Mouse (Mus musculus): ENCODE measurements around the gene Slc16a11. TPM values are rescaled to one million over a fixed set of nuclear protein-coding genes. Genes with fewer than 3 reads are reported as not detected.
"Not testable (repeated sequence)": the region's sequence is repeated elsewhere in the genome, so short reads cannot be mapped to it uniquely, and the experiment has no call there.

The Slc16a11 gene
- 1.2 and 1.7 TPM in 2 replicates for polyA plus RNA-seq (2014; fragmentation: Nextera tagmentation; extraction: Ambion mirVana)

DNA sequence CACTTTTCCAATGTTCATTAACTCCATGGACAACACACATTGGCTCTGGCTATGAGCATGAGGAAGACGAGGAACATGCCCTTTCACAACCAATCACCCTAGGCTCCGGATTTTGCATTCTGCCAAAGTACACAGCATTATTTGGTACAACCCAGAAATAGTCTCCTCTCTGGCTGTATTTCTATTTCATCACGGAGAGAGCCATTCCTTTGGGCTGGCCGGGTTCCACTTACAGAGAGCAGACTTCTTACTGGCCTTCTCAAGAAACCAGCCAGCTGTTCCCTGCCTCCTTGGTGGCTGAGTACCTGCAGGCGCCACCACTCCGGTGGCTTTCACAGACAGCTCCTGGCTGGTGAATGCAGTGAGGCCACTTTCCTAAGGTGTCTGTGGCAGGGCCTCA, at the start of gene Slc16a11:
Slc16a11 (plus strand) TSS at position 330 of the 400 bp plus-strand sequence.
- H3K9me3 ChIP-seq (ENCODE audit: control insufficient read depth, low read length): no peaks in the 10 kb centered on the region
- peaks cover 41% of the 10 kb centered on the region for H3K27me3 ChIP-seq (replicated peaks; ENCODE audit: control insufficient read depth, insufficient read depth, low read length)
- no peak for DNase-seq (ENCODE audit: low spot score)
- H3K4me2 ChIP-seq (ENCODE audit: low read length): peak within 1 kb of the TSS; percentile 64
- H3K36me3 ChIP-seq (ENCODE audit: control insufficient read depth, insufficient read depth, low read length): peaks cover 10% of the 10 kb centered on the region; the same call in 1 of the 2 replicates
- no peak within 1 kb of the TSS for H3K9ac ChIP-seq (ENCODE audit: low read length)
- peaks cover 8% of the 10 kb centered on the region for H3K4me1 ChIP-seq (replicated peaks; ENCODE audit: control insufficient read depth, insufficient read depth, low read length)
- no peak for ATAC-seq (replicated peaks; ENCODE audit: low FRiP score, low TSS enrichment, low read depth)
- H3K4me3 ChIP-seq (ENCODE audit: low read depth, low read length): no peak within 1 kb of the TSS; the same call in 1 of the 2 replicates
- H3K27ac ChIP-seq (ENCODE audit: low read depth): no peak within 1 kb of the TSS
- 60% methylated on average over 6 of the region's 6 CpGs for WGBS

DNA sequence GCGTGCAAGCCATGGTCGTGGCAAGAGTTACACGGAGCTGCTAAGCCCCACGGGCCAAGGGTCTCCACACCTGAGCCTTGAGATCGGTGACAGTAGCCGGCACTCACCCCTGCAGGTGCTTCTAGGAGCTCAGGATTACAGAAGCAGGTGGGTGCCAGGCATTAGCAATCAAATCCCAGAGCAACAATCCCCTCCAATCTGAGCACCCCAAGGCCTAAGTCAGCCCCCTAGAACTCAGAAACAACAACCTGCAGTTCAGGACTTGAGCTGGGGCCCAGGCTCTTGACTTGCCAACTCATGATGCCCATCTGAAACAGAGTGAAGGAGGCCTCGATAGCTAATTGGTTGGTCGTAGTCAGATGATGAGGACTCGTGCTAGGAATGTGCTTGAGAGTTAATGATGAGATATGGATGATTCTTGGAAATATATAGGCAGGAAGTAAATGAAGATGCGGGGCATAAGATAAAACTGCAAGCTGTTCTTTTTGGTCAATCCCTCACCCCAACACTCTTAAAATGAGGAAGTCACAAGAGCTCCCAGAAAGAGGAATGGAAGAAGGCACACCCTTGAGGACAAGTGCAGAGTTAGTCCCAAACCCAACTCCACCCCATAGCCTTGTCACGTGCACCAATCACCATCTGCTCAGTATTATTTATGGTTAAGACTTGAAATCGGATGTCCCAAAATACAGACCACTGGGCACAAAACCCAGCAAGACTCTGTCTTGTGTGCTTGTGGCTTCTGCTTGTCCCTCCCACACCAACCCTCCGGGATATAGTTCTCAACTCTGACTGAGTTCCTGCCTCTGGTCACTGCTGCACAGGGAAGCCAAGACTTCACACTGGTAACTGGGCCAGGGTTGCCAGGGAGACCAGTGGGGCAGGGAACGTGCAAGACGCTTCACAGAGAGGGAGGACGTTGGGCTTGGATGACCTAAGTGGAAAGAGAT, 46.3 kb upstream of the Slc16a11 start:
- H3K36me3 ChIP-seq (ENCODE audit: control insufficient read depth, insufficient read depth, low read length): no peaks in the 10 kb centered on the region
- H3K27ac ChIP-seq (ENCODE audit: low read depth): no peak overlapping the region
- ATAC-seq (replicated peaks; ENCODE audit: low FRiP score, low TSS enrichment, low read depth): no peak
- H3K9me3 ChIP-seq (ENCODE audit: control insufficient read depth, low read length): no peaks in the 10 kb centered on the region
- no peak overlapping the region for H3K4me2 ChIP-seq (ENCODE audit: low read length)
- 76% methylated on average over 16 of the region's 16 CpGs for WGBS
- no peak overlapping the region for H3K9ac ChIP-seq (ENCODE audit: low read length)
- H3K27me3 ChIP-seq (replicated peaks; ENCODE audit: control insufficient read depth, insufficient read depth, low read length): no peaks in the 10 kb centered on the region
- DNase-seq (ENCODE audit: low spot score): no peak
- no peaks in the 10 kb centered on the region for H3K4me1 ChIP-seq (replicated peaks; ENCODE audit: control insufficient read depth, insufficient read depth, low read length)
- H3K4me3 ChIP-seq (ENCODE audit: low read depth, low read length): no peak overlapping the region

- WGBS: 48% methylated on average over 7 of the region's 7 CpGs
- Histone ChIP-seq H3K9ac (ENCODE audit: low read length) (no peak overlapping the region), H3K36me3 (ENCODE audit: control insufficient read depth, insufficient read depth, low read length) (no peaks in the 10 kb centered on the region), H3K4me3 (ENCODE audit: low read depth, low read length) (no peak overlapping the region), H3K27me3 (replicated peaks; ENCODE audit: control insufficient read depth, insufficient read depth, low read length) (no peaks in the 10 kb centered on the region), H3K27ac (ENCODE audit: low read depth) (no peak overlapping the region), H3K4me1 (replicated peaks; ENCODE audit: control insufficient read depth, insufficient read depth, low read length) (no peaks in the 10 kb centered on the region), H3K9me3 (ENCODE audit: control insufficient read depth, low read length) (no peaks in the 10 kb centered on the region), H3K4me2 (ENCODE audit: low read length) (no peak overlapping the region)
- ATAC-seq (replicated peaks; ENCODE audit: low FRiP score, low TSS enrichment, low read depth) (no peak), DNase-seq (ENCODE audit: low spot score) (no peak)
Observed at GRCm38 (mm10) chr11:70168136-70168535, 44.4 kb upstream of the Slc16a11 start.

- not testable (repeated sequence) for H3K4me1 ChIP-seq (replicated peaks; ENCODE audit: control insufficient read depth, insufficient read depth, low read length); H3K4me2 ChIP-seq (ENCODE audit: low read length); H3K9me3 ChIP-seq (ENCODE audit: control insufficient read depth, low read length); H3K36me3 ChIP-seq (ENCODE audit: control insufficient read depth, insufficient read depth, low read length); DNase-seq (ENCODE audit: low spot score); ATAC-seq (replicated peaks; ENCODE audit: low FRiP score, low TSS enrichment, low read depth); H3K27ac ChIP-seq (ENCODE audit: low read depth); H3K4me3 ChIP-seq (ENCODE audit: low read depth, low read length); H3K9ac ChIP-seq (ENCODE audit: low read length); H3K27me3 ChIP-seq (replicated peaks; ENCODE audit: control insufficient read depth, insufficient read depth, low read length)
- 88% methylated on average over 7 of the region's 7 CpGs for WGBS
Observed at GRCm38 (mm10) chr11:70169471-70169870, 43.1 kb upstream of the Slc16a11 start.

- 74% methylated on average over 7 of the region's 7 CpGs for WGBS
- no peak overlapping the region for H3K9ac ChIP-seq (ENCODE audit: low read length)
- DNase-seq (ENCODE audit: low spot score): no peak
- no peaks in the 10 kb centered on the region for H3K4me1 ChIP-seq (replicated peaks; ENCODE audit: control insufficient read depth, insufficient read depth, low read length)
- no peaks in the 10 kb centered on the region for H3K9me3 ChIP-seq (ENCODE audit: control insufficient read depth, low read length)
- H3K27me3 ChIP-seq (replicated peaks; ENCODE audit: control insufficient read depth, insufficient read depth, low read length): no peaks in the 10 kb centered on the region
- no peak overlapping the region for H3K4me2 ChIP-seq (ENCODE audit: low read length)
- H3K27ac ChIP-seq (ENCODE audit: low read depth): no peak overlapping the region
- no peaks in the 10 kb centered on the region for H3K36me3 ChIP-seq (ENCODE audit: control insufficient read depth, insufficient read depth, low read length)
- ATAC-seq (replicated peaks; ENCODE audit: low FRiP score, low TSS enrichment, low read depth): no peak
- H3K4me3 ChIP-seq (ENCODE audit: low read depth, low read length): no peak overlapping the region
Observed at GRCm38 (mm10) chr11:70170291-70170690, 42.3 kb upstream of the Slc16a11 start.

GRCm38 (mm10) chr11:70171181-70171580, 41.4 kb upstream of the Slc16a11 start:
- Histone ChIP-seq H3K27ac (ENCODE audit: low read depth) (no peak overlapping the region), H3K4me2 (ENCODE audit: low read length) (no peak overlapping the region), H3K9ac (ENCODE audit: low read length) (no peak overlapping the region), H3K27me3 (replicated peaks; ENCODE audit: control insufficient read depth, insufficient read depth, low read length) (no peaks in the 10 kb centered on the region), H3K4me1 (replicated peaks; ENCODE audit: control insufficient read depth, insufficient read depth, low read length) (no peaks in the 10 kb centered on the region), H3K36me3 (ENCODE audit: control insufficient read depth, insufficient read depth, low read length) (no peaks in the 10 kb centered on the region), H3K9me3 (ENCODE audit: control insufficient read depth, low read length) (no peaks in the 10 kb centered on the region), H3K4me3 (ENCODE audit: low read depth, low read length) (no peak overlapping the region)
- ATAC-seq (replicated peaks; ENCODE audit: low FRiP score, low TSS enrichment, low read depth): no peak
- no peak for DNase-seq (ENCODE audit: low spot score)
- 87% methylated on average over 7 of the region's 7 CpGs for WGBS

GRCm38 (mm10) chr11:70171847-70172246, 40.7 kb upstream of the Slc16a11 start:
- Histone ChIP-seq H3K27ac (ENCODE audit: low read depth) (no peak overlapping the region), H3K4me3 (ENCODE audit: low read depth, low read length) (no peak overlapping the region), H3K4me1 (replicated peaks; ENCODE audit: control insufficient read depth, insufficient read depth, low read length) (no peaks in the 10 kb centered on the region), H3K36me3 (ENCODE audit: control insufficient read depth, insufficient read depth, low read length) (no peaks in the 10 kb centered on the region), H3K9me3 (ENCODE audit: control insufficient read depth, low read length) (no peaks in the 10 kb centered on the region), H3K9ac (ENCODE audit: low read length) (no peak overlapping the region), H3K4me2 (ENCODE audit: low read length) (no peak overlapping the region), H3K27me3 (replicated peaks; ENCODE audit: control insufficient read depth, insufficient read depth, low read length) (no peaks in the 10 kb centered on the region)
- no peak for DNase-seq (ENCODE audit: low spot score)
- 52% methylated on average over 3 of the region's 3 CpGs for WGBS
- ATAC-seq (replicated peaks; ENCODE audit: low FRiP score, low TSS enrichment, low read depth): no peak

DNA sequence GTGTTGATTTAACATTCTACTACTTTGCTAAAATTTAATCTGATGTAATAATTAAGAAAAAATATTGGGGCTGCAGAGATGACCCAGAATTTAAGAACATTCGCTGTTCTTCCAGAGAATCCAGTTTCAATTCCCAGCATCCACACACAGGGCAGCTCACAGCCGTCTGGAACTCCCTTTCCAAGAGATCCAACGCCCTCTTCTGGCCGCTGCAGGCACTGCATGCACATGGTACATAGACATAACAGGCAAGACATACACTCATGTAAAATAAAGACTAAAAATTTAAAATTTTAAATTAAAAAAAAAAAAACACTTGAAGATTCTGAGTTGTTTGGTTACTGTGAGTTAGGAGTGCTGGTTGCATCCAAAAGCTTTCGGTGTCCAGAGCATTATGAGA, 40.3 kb upstream of the Slc16a11 start:
- Histone ChIP-seq H3K27me3 (replicated peaks; ENCODE audit: control insufficient read depth, insufficient read depth, low read length) (no peaks in the 10 kb centered on the region), H3K9me3 (ENCODE audit: control insufficient read depth, low read length) (no peaks in the 10 kb centered on the region), H3K27ac (ENCODE audit: low read depth) (no peak overlapping the region), H3K4me3 (ENCODE audit: low read depth, low read length) (no peak overlapping the region), H3K36me3 (ENCODE audit: control insufficient read depth, insufficient read depth, low read length) (no peaks in the 10 kb centered on the region), H3K4me2 (ENCODE audit: low read length) (no peak overlapping the region), H3K4me1 (replicated peaks; ENCODE audit: control insufficient read depth, insufficient read depth, low read length) (no peaks in the 10 kb centered on the region), H3K9ac (ENCODE audit: low read length) (no peak overlapping the region)
- DNase-seq (ENCODE audit: low spot score) (no peak), ATAC-seq (replicated peaks; ENCODE audit: low FRiP score, low TSS enrichment, low read depth) (no peak)
- WGBS: 54% methylated on average over 5 of the region's 5 CpGs

GRCm38 (mm10) chr11:70174491-70174890, 38.1 kb upstream of the Slc16a11 start:
- no peaks in the 10 kb centered on the region for H3K4me1 ChIP-seq (replicated peaks; ENCODE audit: control insufficient read depth, insufficient read depth, low read length)
- H3K9me3 ChIP-seq (ENCODE audit: control insufficient read depth, low read length): 0 out of 2 replicates have a peak, but pooled peaks cover 3% of the 10 kb centered on the region
- no peaks in the 10 kb centered on the region for H3K36me3 ChIP-seq (ENCODE audit: control insufficient read depth, insufficient read depth, low read length)
- H3K4me3 ChIP-seq (ENCODE audit: low read depth, low read length): no peak overlapping the region
- 75% methylated on average over 4 of the region's 4 CpGs for WGBS
- DNase-seq (ENCODE audit: low spot score) (no peak), ATAC-seq (replicated peaks; ENCODE audit: low FRiP score, low TSS enrichment, low read depth) (no peak)
- no peak overlapping the region for H3K4me2 ChIP-seq (ENCODE audit: low read length)
- H3K9ac ChIP-seq (ENCODE audit: low read length): no peak overlapping the region
- no peaks in the 10 kb centered on the region for H3K27me3 ChIP-seq (replicated peaks; ENCODE audit: control insufficient read depth, insufficient read depth, low read length)
- no peak overlapping the region for H3K27ac ChIP-seq (ENCODE audit: low read depth)
